8 mouse cellular contexts compared by ENCODE assay signal in genomic region chr5:23416286-23416643, GRCm38 (mm10). TPM values are rescaled to one million over a fixed set of nuclear protein-coding genes. Genes with fewer than 3 reads are reported as not detected.
DNase-seq lines count a peak whose midpoint lies in the region; ATAC-seq and TF ChIP-seq lines count a peak whose summit lies in the region.

No protein-coding gene starts in this region.

- no peak for TF ChIP-seq CTCF in spleen, adult 2 months (IDR thresholded peaks at IDR 0.05; ENCODE audit: extremely low read depth, insufficient read depth, insufficient read length, insufficient replicate concordance)
- no peak for TF ChIP-seq CTCF in stomach, postnatal 0 days (IDR thresholded peaks at IDR 0.05; ENCODE audit: low read depth)

- peak overlapping the region; percentile 20 for H3K4me2 ChIP-seq in forebrain, embryonic 13.5 days
- H3K4me2 ChIP-seq in liver, embryonic 13.5 days = peak overlapping the region; percentile 33
- no peak overlapping the region for H3K4me2 ChIP-seq in stomach, postnatal 0 days (replicated peaks; ENCODE audit: low read depth)

- H3K36me3 ChIP-seq in forebrain, embryonic 13.5 days (ENCODE audit: poor library complexity, severe bottlenecking) = peaks cover 7% of the 10 kb centered on the region; the same call in 1 of the 2 replicates
- peaks cover 23% of the 10 kb centered on the region for H3K36me3 ChIP-seq in forebrain, embryonic 10.5 days (replicated peaks)
- H3K36me3 ChIP-seq in spleen, adult 2 months (ENCODE audit: control insufficient read depth, insufficient read depth, low read length) = peaks cover 2% of the 10 kb centered on the region; the same call in 1 of the 2 replicates
- peaks cover 12% of the 10 kb centered on the region; the same call in 1 of the 2 replicates for H3K36me3 ChIP-seq in liver, embryonic 13.5 days
- no peaks in the 10 kb centered on the region for H3K36me3 ChIP-seq in stomach, postnatal 0 days (ENCODE audit: control insufficient read depth, insufficient read depth, low read length)

- peak overlapping the region; percentile 17; the same call in 1 of the 2 replicates for H3K9ac ChIP-seq in forebrain, embryonic 13.5 days
- no peak overlapping the region for H3K9ac ChIP-seq in liver, embryonic 13.5 days
- H3K9ac ChIP-seq in stomach, postnatal 0 days (ENCODE audit: low read length) = no peak overlapping the region

- no peak overlapping the region for H3K4me3 ChIP-seq in forebrain, embryonic 13.5 days
- H3K4me3 ChIP-seq in forebrain, embryonic 10.5 days = no peak overlapping the region
- H3K4me3 ChIP-seq in spleen, adult 2 months (ENCODE audit: extremely low read depth, insufficient read depth, insufficient read length) = no peak overlapping the region
- no peak overlapping the region for H3K4me3 ChIP-seq in liver, embryonic 13.5 days (replicated peaks)
- no peak overlapping the region for H3K4me3 ChIP-seq in stomach, postnatal 0 days (ENCODE audit: low read depth, low read length)

- peak overlapping the region; percentile 51; the same call in 1 of the 2 replicates for H3K27ac ChIP-seq in forebrain, embryonic 13.5 days
- H3K27ac ChIP-seq in forebrain, embryonic 10.5 days = no peak overlapping the region; the same call in 1 of the 2 replicates
- H3K27ac ChIP-seq in spleen, adult 2 months (ENCODE audit: insufficient read depth, low read length) = peak overlapping the region; percentile 7
- H3K27ac ChIP-seq in liver, embryonic 13.5 days = peak overlapping the region; percentile 56
- peak overlapping the region; percentile 75 for H3K27ac ChIP-seq in stomach, postnatal 0 days (replicated peaks)

- H3K4me1 ChIP-seq in forebrain, embryonic 13.5 days = peaks cover 80% of the 10 kb centered on the region
- H3K4me1 ChIP-seq in forebrain, embryonic 10.5 days = peaks cover 96% of the 10 kb centered on the region
- H3K4me1 ChIP-seq in spleen, adult 2 months (ENCODE audit: control insufficient read depth, insufficient read depth, insufficient read length) = peaks cover 18% of the 10 kb centered on the region
- peaks cover 88% of the 10 kb centered on the region for H3K4me1 ChIP-seq in liver, embryonic 13.5 days (replicated peaks)
- peaks cover 3% of the 10 kb centered on the region; the same call in 1 of the 2 replicates for H3K4me1 ChIP-seq in stomach, postnatal 0 days (replicated peaks; ENCODE audit: control insufficient read depth, insufficient read depth)

- H3K9me3 ChIP-seq in forebrain, embryonic 13.5 days (replicated peaks) = no peaks in the 10 kb centered on the region
- no peaks in the 10 kb centered on the region for H3K9me3 ChIP-seq in forebrain, embryonic 10.5 days
- no peaks in the 10 kb centered on the region for H3K9me3 ChIP-seq in liver, embryonic 13.5 days (replicated peaks)
- H3K9me3 ChIP-seq in stomach, postnatal 0 days (ENCODE audit: control insufficient read depth, low read length) = no peaks in the 10 kb centered on the region

- no peak for TF ChIP-seq EP300 in stomach, postnatal 0 days (optimal IDR thresholded peaks at IDR 0.05)

- ATAC-seq in forebrain, embryonic 13.5 days = 0 out of 2 replicates have a peak, but pooled peaks have one; percentile 3
- ATAC-seq in liver, embryonic 13.5 days (ENCODE audit: low read depth) = peak; percentile 60
- peak; percentile 57 for ATAC-seq in stomach, postnatal 0 days (ENCODE audit: low FRiP score, low TSS enrichment)

- 46% methylated on average over 6 of the region's 6 CpGs for WGBS in forebrain, embryonic 13.5 days
- WGBS in forebrain, embryonic 10.5 days = 60% methylated on average over 6 of the region's 6 CpGs
- 63% methylated on average over 6 of the region's 6 CpGs for WGBS in spleen, adult 2 months
- WGBS in liver, embryonic 13.5 days (ENCODE audit: insufficient replicate concordance) = 40% methylated on average over 6 of the region's 6 CpGs
- 38% methylated on average over 6 of the region's 6 CpGs for WGBS in stomach, postnatal 0 days

- no peaks in the 10 kb centered on the region for H3K27me3 ChIP-seq in forebrain, embryonic 13.5 days
- H3K27me3 ChIP-seq in forebrain, embryonic 10.5 days (ENCODE audit: poor library complexity, severe bottlenecking) = no peaks in the 10 kb centered on the region
- no peaks in the 10 kb centered on the region for H3K27me3 ChIP-seq in spleen, adult 2 months (ENCODE audit: control insufficient read depth, insufficient read depth, low read length)
- no peaks in the 10 kb centered on the region for H3K27me3 ChIP-seq in liver, embryonic 13.5 days
- H3K27me3 ChIP-seq in stomach, postnatal 0 days (ENCODE audit: control insufficient read depth, insufficient read depth, low read length) = no peaks in the 10 kb centered on the region

- no peak for DNase-seq in forebrain, embryonic 10.5 days (ENCODE audit: extremely low spot score, low spot score)
- no peak for DNase-seq in spleen, adult 2 months (ENCODE audit: low read depth in 1 of 2, low spot score in 2 of 2)
- DNase-seq in spleen, postnatal 36 days (ENCODE audit: low spot score in 2 of 2) = no peak
- no peak for DNase-seq in liver, embryonic 13.5 days
- DNase-seq in stomach, postnatal 0 days (ENCODE audit: low spot score) = peak; percentile 54
- no peak for DNase-seq in right cerebral cortex, postnatal 25 days
- no peak for DNase-seq in urinary bladder, adult 2 months (ENCODE audit: low spot score)

- TF ChIP-seq POLR2A in spleen, adult 2 months (IDR thresholded peaks at IDR 0.05; ENCODE audit: low read depth, low read length) = no peak

RNA-seq across cellular contexts. Expression of gene Kmt2e, which starts 18.0 kb away (rescaled TPM):
- 165 and 170 TPM in 2 replicates for polyA plus RNA-seq in forebrain, embryonic 13.5 days (2015; fragmentation: Nextera tagmentation; extraction: Ambion mirVana)
- 85.8 and 86.1 TPM in 2 replicates for polyA plus RNA-seq in forebrain, embryonic 10.5 days (2016; fragmentation: Nextera tagmentation; extraction: Ambion mirVana)
- polyA plus RNA-seq in spleen, adult 2 months (2012; rRNA removed) = 23.3 and 25.3 TPM in 2 replicates
- 37.1 and 37.9 TPM in 2 replicates for polyA plus RNA-seq in liver, embryonic 13.5 days (2015; fragmentation: Nextera tagmentation; extraction: Ambion mirVana)
- polyA plus RNA-seq in stomach, postnatal 0 days (2015; fragmentation: Nextera tagmentation; extraction: Ambion mirVana) = 51.9 and 54.8 TPM in 2 replicates
- polyA plus RNA-seq in urinary bladder, adult 2 months (2012; rRNA removed) = 18.0 and 36.2 TPM in 2 replicates

Comparison
In these comparisons a context has a peak if more than half of its experiments do, and no peak if none do; other contexts are left out.
1. ATAC-seq: peak in every context shown above with its lines; median percentile 60 in liver, embryonic 13.5 days; 57 in stomach, postnatal 0 days; 3 in forebrain, embryonic 13.5 days.